Mouse (Mus musculus) G1E-ER4 (cell line): ENCODE results near the gene Ctu2. TPM values are rescaled to one million over a fixed set of nuclear protein-coding genes. Genes with fewer than 3 reads are reported as not detected.

ENCODE experiments used
- GATA1 ChIP-seq: IDR thresholded peaks from one replicate; pipeline ENCODE4 v1.8.0; 2012; ENCODE audit warnings: low read length, inconsistent platforms
- polyA plus RNA-seq: library from polyadenylated mRNA; stranded (reverse); fragments of >175 nt; gene quantifications from 2 replicates; pipeline ENCODE4 v1.2.3, GENCODE M21; 2012

Ctu2 gene
- polyA plus RNA-seq, result 34.0 and 38.9 TPM in 2 replicates

DNA sequence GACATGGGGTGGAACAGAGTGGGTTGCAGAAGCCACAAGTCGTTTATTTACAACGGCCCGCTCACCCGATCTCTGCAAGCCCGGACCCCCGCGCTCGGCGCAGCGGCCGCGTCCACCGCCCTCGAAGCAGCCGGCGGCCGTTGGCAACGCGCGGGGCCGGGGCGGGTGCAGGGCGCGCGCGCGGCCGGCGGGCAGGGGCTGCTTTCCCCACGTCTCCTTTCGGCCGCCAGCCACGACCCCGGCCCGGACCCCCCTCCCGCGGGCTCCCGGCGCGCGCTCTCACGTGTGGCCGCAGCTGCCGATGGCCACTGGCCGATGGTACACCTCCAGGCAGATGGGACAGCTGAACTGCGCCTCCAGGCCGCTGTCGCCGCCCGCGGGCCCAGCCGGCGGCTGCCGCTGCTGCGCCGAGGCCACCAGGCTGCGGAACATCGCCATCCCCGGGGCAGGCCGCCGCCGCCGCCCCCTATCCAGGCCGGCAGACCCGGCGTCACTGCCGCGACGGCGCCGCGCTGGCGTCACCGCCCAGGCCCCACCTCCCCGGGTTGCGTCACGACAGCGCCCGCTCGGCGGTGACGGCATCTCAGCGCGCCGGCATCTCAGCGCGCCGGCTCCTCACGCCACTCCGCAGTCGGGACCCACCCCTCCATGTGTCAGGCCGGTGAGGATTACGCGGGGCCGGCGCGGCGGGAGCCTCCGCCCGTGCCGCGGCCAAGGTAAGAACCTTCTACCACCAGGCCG, at the start of gene Ctu2, which contains the start of gene Rnf166:
TSS of gene Ctu2 (plus strand) at position 564 of the 741 bp plus-strand sequence.
TSS of gene Rnf166 (minus strand) at position 485 of the 741 bp plus-strand sequence.
- no peak for TF ChIP-seq GATA1

GRCm38 (mm10) chr8:122426145-122426544, 49.8 kb upstream of the Ctu2 start:
- no peak for TF ChIP-seq GATA1

GRCm38 (mm10) chr8:122427607-122428006, 48.3 kb upstream of the Ctu2 start:
- no peak for TF ChIP-seq GATA1

DNA sequence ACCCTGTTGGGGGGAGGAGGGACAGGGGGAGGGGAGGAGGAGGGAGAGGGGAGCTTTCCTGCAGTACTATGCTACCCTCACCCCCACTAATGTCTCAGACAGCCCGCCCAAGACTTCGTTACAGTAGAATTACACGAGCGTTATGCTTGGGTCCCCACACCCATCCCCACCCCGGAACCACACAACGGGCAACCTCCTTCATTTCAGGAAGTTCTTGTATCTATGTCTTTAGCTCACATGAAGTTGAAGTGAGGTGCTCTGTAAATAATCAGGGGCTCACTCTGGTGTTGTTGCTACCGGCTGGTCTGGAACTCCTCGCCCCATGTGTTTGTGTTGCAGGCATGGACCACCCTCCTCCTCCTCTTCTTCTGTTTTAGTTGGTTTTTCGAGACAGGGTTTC, 47.8 kb upstream of the Ctu2 start:
- no peak for TF ChIP-seq GATA1

DNA sequence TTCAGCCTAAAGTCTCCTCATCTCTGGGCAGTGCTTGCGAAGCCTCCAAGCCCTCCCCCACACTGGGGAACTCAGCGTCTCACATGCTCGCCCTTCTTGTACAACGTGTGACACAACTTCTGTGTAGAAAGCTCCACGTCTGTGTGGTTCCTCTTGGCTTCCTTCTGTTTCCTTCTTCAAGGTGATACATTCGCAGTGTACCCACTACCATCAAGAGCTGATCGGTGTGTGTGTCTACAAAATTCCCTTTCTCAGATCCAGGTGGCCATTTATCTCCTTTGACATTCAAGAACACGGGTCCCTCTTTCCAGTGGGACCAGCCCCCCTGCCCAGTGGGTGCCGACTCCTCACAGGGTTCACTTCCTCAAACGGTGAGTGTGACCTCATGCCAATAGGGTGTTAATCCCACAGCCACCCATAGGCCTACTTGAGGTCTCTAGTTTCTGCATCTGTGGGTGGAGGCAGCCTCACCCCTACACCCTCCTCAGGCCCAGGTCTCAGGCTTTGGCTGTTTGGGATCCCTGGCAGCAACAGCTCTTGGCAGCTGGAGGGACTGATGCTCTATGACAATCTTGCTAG, 45.8 kb upstream of the Ctu2 start:
- no peak for TF ChIP-seq GATA1

- no peak for TF ChIP-seq GATA1
Observed at GRCm38 (mm10) chr8:122430646-122431045, 45.3 kb upstream of the Ctu2 start.

GRCm38 (mm10) chr8:122431694-122432442, 44.1 kb upstream of the Ctu2 start:
- TF ChIP-seq GATA1, result no peak

GRCm38 (mm10) chr8:122432443-122433268, 43.3 kb upstream of the Ctu2 start, which contains the start of gene Cyba:
TSS of gene Cyba (minus strand) at chr8:122432930.
- TF ChIP-seq GATA1, result no peak

- TF ChIP-seq GATA1, result no peak
Observed at GRCm38 (mm10) chr8:122433269-122433905, 42.6 kb upstream of the Ctu2 start.

- no peak for TF ChIP-seq GATA1
Observed at GRCm38 (mm10) chr8:122435375-122435774, 40.6 kb upstream of the Ctu2 start.

DNA sequence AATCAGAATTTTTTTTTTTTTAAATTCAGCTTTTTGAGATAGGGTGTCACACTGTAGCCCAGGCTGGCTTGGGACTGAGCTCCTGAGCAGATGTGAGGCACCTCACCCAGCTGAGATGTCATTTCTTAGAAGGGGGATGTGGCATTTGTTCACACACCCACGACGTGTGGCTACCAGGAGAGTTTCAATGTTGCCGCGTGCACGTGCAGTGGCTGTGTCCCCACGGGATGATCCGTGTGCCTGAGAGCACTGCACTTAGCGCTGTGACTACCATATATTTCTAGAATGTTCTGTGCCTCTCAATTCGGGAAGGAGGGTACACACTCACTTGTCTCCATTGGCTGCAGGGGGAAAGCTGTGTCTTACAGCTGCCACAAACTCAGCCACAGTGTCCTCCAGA, 39.8 kb upstream of the Ctu2 start:
- no peak for TF ChIP-seq GATA1

- TF ChIP-seq GATA1, result no peak
Observed at GRCm38 (mm10) chr8:122436586-122437125, 39.3 kb upstream of the Ctu2 start.

- TF ChIP-seq GATA1, result no peak
Observed at GRCm38 (mm10) chr8:122437708-122438331, 38.1 kb upstream of the Ctu2 start.

GRCm38 (mm10) chr8:122439336-122439735, 36.6 kb upstream of the Ctu2 start:
- TF ChIP-seq GATA1, result no peak
